Mouse (Mus musculus) thymus, postnatal 36 days (tissue): ENCODE results near the gene Ccdc57.

ENCODE experiments used
- DNase-seq, 2 experiments: peaks; one replicate each; pipeline ENCODE4 v3.0.0; 2022; ENCODE audit warnings: mixed read lengths in 2 of 2

The Ccdc57 gene

GRCm38 (mm10) chr11:120932564-120933398, at the start of gene Ccdc57:
Gene Ccdc57, minus strand, starts transcription at chr11:120932872.
- peak; percentile 79 to 83 for DNase-seq

- DNase-seq, result no peak
These were observed 49.8 kb upstream of the Ccdc57 start for GRCm38 (mm10) chr11:120982459-120982858.

- no peak for DNase-seq
These were observed 49.0 kb upstream of the Ccdc57 start for GRCm38 (mm10) chr11:120981661-120982060.

GRCm38 (mm10) chr11:120980427-120981035, 47.9 kb upstream of the Ccdc57 start:
- no peak for DNase-seq

GRCm38 (mm10) chr11:120979711-120980426, 47.2 kb upstream of the Ccdc57 start:
- no peak for DNase-seq

- no peak for DNase-seq
These were observed 40.6 kb upstream of the Ccdc57 start for GRCm38 (mm10) chr11:120973318-120973717.

GRCm38 (mm10) chr11:120971237-120971636, 38.6 kb upstream of the Ccdc57 start:
- no peak for DNase-seq

- no peak for DNase-seq
These were observed 37.1 kb upstream of the Ccdc57 start for GRCm38 (mm10) chr11:120969742-120970141.

- DNase-seq, result no peak
These were observed 32.9 kb upstream of the Ccdc57 start for GRCm38 (mm10) chr11:120965587-120965986.

GRCm38 (mm10) chr11:120964195-120965157, 31.8 kb upstream of the Ccdc57 start:
- no peak for DNase-seq

GRCm38 (mm10) chr11:120962909-120963308, 30.2 kb upstream of the Ccdc57 start:
- DNase-seq, result no peak

GRCm38 (mm10) chr11:120962050-120962771, 29.5 kb upstream of the Ccdc57 start:
- no peak for DNase-seq

- DNase-seq, result no peak
These were observed 28.9 kb upstream of the Ccdc57 start for GRCm38 (mm10) chr11:120961594-120961993.

- DNase-seq, result no peak
These were observed 27.6 kb upstream of the Ccdc57 start for GRCm38 (mm10) chr11:120960248-120960647.

GRCm38 (mm10) chr11:120959564-120959963, 26.9 kb upstream of the Ccdc57 start:
- no peak for DNase-seq

- no peak for DNase-seq
These were observed 26.4 kb upstream of the Ccdc57 start for GRCm38 (mm10) chr11:120959066-120959465.

GRCm38 (mm10) chr11:120957731-120958257, 25.1 kb upstream of the Ccdc57 start:
- DNase-seq, result no peak

- DNase-seq, result no peak
These were observed 24.4 kb upstream of the Ccdc57 start for GRCm38 (mm10) chr11:120957052-120957451.

- DNase-seq, result no peak
These were observed 23.0 kb upstream of the Ccdc57 start for GRCm38 (mm10) chr11:120955701-120956100.

GRCm38 (mm10) chr11:120954936-120955335, 22.3 kb upstream of the Ccdc57 start:
- no peak for DNase-seq
